Mouse (Mus musculus): Measurements from ENCODE around the gene Exoc7.

DNA sequence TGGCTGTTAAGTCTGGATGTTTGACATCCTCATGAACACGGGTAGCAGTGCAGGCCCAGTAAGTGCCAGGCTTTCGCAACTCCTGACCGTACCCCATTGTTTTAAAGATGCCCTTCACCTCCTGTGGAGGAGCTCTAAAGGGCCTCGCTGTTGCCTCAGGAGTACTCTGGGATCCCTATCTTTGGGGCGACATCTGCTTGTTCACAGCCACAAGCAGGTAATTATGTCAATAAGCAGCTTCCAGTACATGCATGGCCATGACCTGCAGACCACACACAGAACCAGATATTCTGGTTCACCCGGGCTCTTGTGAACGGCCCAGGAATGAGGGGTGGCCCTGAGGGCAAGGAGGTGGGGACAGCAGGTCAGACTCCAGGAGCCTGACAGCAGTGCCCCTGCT lies 46.8 kb downstream of the Exoc7 start:
- no peak for TF ChIP-seq CTCF (IDR thresholded peaks at IDR 0.05; ENCODE audit: control insufficient read depth, insufficient read depth, insufficient replicate concordance, low read depth, low read length)
- TF ChIP-seq POLR2A (IDR thresholded peaks at IDR 0.05; ENCODE audit: control insufficient read depth, low read depth, low read length), result no peak

All from testis, adult 2 months (tissue).